Mouse (Mus musculus) activated CD4-positive, CD25-positive, alpha-beta regulatory T cell (primary cell): ENCODE measurements around the gene Rras2. TPM values are rescaled to one million over a fixed set of nuclear protein-coding genes. Genes with fewer than 3 reads are reported as not detected.

Experiments
- polyA plus RNA-seq, 2 experiments: library from polyadenylated mRNA; unstranded; fragments of 100-300 nt; shearing (Covaris generic); gene quantifications; one replicate each; pipeline ENCODE4 v1.2.1; 2017

Rras2 gene
- polyA plus RNA-seq: 10 to 100 TPM; 62.4 to 69.2 TPM

GRCm38 (mm10) chr7:114117444-114117905, at the start of gene Rras2:
Gene Rras2, minus strand, starts transcription at chr7:114117781.

Other genes starting within 250 kb of the Rras2 start
- 100 to 1,000 TPM; 112 to 116 TPM for gene Copb1, start 136.9 kb upstream of the Rras2 start, polyA plus RNA-seq
- gene Psma1, start 158.3 kb upstream of the Rras2 start, polyA plus RNA-seq: 100 to 1,000 TPM; 314 to 357 TPM